Mouse (Mus musculus) cerebellum, postnatal 36 days (tissue): ENCODE measurements around the gene Il1f5.

Source experiments
- DNase-seq, 2 experiments: peaks; one replicate each; pipeline ENCODE4 v3.0.0; 2021 to 2022; ENCODE audit warnings: mixed read lengths in 2 of 2

Il1f5 gene

GRCm38 (mm10) chr2:24276654-24277053 lies at the start of gene Il1f5:
TSS of gene Il1f5 (plus strand) at chr2:24276954.
- no peak for DNase-seq

DNA sequence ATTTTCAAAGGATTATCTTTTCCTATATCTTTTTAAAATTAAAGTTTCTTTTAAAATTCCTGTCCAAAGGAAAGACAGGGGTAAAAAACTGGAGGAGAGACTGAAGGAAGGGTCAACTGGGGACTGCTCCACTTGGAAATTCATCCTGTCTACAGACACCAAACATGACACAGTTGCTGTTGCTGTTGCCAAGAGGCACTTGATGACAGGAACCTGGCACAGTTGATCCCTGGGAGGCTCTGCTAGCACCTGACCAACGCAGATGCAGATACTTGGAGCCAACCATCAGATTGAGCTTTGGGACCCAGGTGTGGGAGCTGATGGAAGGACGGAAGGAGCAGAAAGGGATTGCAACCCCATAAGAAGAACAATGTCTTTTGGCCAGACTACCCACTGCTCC lies 49.6 kb upstream of the Il1f5 start:
- no peak for DNase-seq

- no peak for DNase-seq
These were observed 9.3 kb upstream of the Il1f5 start for GRCm38 (mm10) chr2:24267503-24267902.

DNA sequence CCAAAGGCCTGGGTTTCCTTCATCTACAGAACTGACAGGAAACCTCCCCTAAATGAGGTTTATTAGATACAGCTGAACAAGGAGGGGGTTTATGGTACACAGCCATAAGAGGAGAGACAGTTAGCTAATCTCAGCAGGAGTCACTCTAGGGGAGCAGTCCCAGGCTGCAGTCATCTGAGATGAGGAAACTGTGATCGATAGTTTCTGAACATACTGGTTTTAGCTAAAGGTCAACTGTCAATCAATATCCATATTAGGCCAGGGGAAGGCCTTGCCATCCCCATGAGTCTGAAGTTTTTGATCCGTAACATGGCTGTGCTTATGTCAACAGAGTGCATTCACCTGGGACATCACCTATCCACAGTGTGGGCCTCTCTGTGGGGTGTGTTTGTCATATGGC lies 3.1 kb upstream of the Il1f5 start:
- no peak for DNase-seq

DNA sequence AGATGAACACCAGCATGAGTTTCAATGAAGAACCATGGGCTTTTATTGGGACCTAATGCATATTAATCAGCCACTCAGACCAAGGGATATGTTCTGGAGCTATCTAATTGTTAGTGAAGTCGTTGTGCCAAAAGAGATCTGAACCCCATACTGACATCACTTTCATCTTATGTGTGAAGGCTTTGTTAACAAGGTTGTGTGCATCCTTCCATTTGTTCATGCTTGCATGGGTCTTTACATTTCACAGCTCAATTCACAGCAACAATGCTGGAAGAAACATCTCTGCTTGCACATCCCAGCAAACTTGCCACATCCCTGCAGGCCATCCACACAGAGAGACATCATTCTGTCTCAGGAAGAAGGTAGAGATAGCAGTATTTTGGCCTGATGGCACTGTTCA lies 1.6 kb upstream of the Il1f5 start:
- no peak for DNase-seq

- no peak for DNase-seq
These were observed 14.1 kb downstream of the Il1f5 start, which contains the start of gene Il1f10 for GRCm38 (mm10) chr2:24290896-24291295. TSS of gene Il1f10 (plus strand) at chr2:24291196.

GRCm38 (mm10) chr2:24294616-24295015 lies 17.9 kb downstream of the Il1f5 start:
- DNase-seq: no peak

GRCm38 (mm10) chr2:24296837-24297236 lies 20.1 kb downstream of the Il1f5 start:
- DNase-seq: peak in 1 of 2 experiments; percentile 46

DNA sequence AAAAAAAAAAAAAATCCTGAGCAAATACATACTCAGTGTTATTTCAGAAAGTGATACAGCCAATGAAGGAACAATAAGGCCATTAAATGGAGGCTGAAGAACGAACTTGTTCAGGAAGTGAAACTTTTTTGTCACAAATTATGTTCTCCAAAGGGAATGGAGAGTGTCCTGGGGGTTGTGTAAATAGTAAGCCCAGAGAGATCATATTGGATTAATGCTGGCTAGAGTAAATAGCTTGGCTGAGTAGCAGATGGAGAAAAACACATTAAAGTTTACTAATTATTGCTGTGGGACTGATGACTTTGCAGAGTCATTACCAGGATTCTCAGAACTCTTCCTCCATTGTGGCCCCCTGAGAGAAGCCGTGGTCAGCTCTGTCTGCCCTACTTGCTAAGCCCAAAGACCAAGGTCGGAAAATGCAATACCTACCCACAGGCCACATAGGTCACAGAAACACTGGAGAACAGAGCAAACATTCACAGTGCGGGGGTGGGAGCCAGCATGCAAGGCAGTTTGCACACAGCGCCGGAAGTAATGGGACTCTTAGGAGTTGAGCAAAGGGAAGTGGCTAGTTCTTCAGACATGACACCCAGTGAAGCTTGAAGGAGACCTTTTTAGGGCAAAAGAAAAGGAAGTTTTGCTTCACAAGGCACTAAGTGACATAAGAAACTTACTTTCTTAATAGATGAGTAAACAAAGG lies 34.7 kb downstream of the Il1f5 start:
- DNase-seq: no peak

GRCm38 (mm10) chr2:24316919-24317318 lies 40.2 kb downstream of the Il1f5 start:
- no peak for DNase-seq

DNA sequence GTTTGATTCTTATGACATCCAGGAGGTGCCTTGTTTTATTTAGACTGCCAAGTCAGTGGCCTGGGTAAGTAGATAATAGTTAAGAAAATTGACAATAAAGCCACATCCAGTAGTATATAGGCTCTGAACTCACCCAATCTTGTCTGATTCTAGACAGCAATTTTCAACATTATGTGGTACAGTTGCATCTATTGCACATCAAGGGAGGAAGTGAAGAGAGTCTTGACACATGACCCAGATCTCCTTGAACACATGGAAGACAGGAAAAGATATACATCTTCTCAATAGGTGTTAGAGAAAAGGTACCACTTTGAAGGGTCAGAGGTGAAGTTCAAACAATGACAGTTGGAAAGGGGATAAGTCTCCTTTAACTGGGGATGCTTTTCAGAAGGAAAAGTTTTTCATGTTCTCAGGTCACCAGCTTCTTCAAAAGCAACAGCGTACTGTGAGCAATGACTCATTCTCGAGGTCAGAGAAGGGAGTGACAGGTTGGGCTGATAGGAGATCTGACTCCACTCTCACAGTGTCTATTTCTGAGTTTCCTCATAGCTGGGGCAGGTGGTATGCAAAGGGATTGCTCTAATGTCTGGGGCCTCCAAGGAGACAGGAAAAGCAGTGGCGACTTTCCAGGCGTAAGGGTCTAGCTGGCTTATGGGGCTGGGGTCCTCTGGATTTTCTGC lies 41.3 kb downstream of the Il1f5 start:
- DNase-seq: no peak
